Mouse (Mus musculus): ENCODE measurements around the gene Tlr8. TPM values are rescaled to one million over a fixed set of nuclear protein-coding genes. Genes with fewer than 3 reads are reported as not detected.

Tlr8 gene
- total RNA-seq, 2 experiments from 2014 or later = 1.4 to 1.5 TPM

GRCm38 (mm10) chrX:167205813-167206520 is 58.2 kb downstream of the Tlr8 start:
- peak; percentile 5 for DNase-seq

- DNase-seq = no peak
Measured at GRCm38 (mm10) chrX:167201365-167201764, 62.8 kb downstream of the Tlr8 start.

- no peak for DNase-seq
Measured at GRCm38 (mm10) chrX:167195228-167195649, 68.9 kb downstream of the Tlr8 start.

Other genes with a start within 250 kb of the Tlr8 start
- gene Tmsb4x, start 55.0 kb downstream of the Tlr8 start, total RNA-seq (2021) = 100 to 1,000 TPM; 687 to 755 TPM
- gene Tlr7, start 66.2 kb upstream of the Tlr8 start, total RNA-seq (2021) = 1 to 10 TPM; 2.2 to 2.6 TPM
- gene Prps2, start 118.4 kb upstream of the Tlr8 start, total RNA-seq (2021) = 10 to 100 TPM; 19.3 to 22.5 TPM

All from adrenal gland, postnatal 10 days (tissue).